Mouse (Mus musculus) olfactory bulb, adult 2 months (tissue): ENCODE data around the gene Spats2.

Experiments used
- CTCF ChIP-seq: fragments of 200-500 bp; IDR thresholded peaks from 2 replicates; pipeline ENCODE4 v1.5.1; 2012; ENCODE audit warnings: low read depth, mild to moderate bottlenecking, low read length, moderate library complexity; ENCODE audit not compliant: insufficient read depth
- POLR2A ChIP-seq: fragments of 200-500 bp; IDR thresholded peaks from 2 replicates; pipeline ENCODE4 v1.6.1; 2012; ENCODE audit warnings: mild to moderate bottlenecking, low read depth, low read length, moderate library complexity; ENCODE audit not compliant: insufficient read depth

DNA sequence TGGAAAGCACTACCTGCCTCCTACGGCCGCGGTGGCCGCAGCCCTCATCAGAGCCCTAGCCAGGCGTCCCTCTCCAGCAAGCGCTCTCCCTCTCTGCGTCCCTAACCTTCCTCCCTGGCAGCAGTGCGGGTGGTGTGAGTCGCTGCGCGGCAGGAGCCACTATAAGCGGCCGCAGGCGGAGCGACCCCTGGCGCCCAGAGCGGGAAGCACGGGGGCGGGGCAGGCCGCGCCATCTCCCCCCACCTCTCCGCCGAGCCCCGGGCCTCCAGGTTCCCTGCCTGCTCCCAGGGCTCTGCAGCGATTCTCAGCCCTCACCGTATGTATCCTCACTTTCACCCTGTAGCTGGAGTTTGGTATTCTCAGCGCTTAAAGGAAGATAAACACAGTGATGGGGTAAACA is 37.4 kb upstream of the Spats2 start:
- TF ChIP-seq CTCF (peak; percentile 77), POLR2A (no peak)
